In genomic region chr2:77056367-77056766, GRCm38 (mm10) we compare ENCODE assay signal across 11 mouse cellular contexts.
DNase-seq lines count a peak whose midpoint lies in the region; ATAC-seq lines count a peak whose summit lies in the region.
"Had no signal": no experiment of that assay in that cellular context is flagged by ENCODE, and none has a peak within 500 bp of the region (broad histone marks: within the 10 kb centered on the region; RNA-seq: fewer than 3 reads in every experiment).

No protein-coding gene starts in this region.

- no peaks in the 10 kb centered on the region; the same call in 1 of the 2 replicates for H3K27me3 ChIP-seq in midbrain, embryonic 14.5 days (ENCODE audit: control insufficient read depth, insufficient read depth, low read length)
- H3K27me3 ChIP-seq in limb, embryonic 10.5 days (ENCODE audit: low read depth, poor library complexity, severe bottlenecking) = no peaks in the 10 kb centered on the region
- H3K27me3 ChIP-seq: heart, embryonic 13.5 days had no signal

- H3K4me3 ChIP-seq in midbrain, embryonic 14.5 days (replicated peaks; ENCODE audit: low read depth, low read length) = no peak overlapping the region
- no peak overlapping the region for H3K4me3 ChIP-seq in limb, embryonic 10.5 days
- H3K4me3 ChIP-seq: heart, embryonic 13.5 days had no signal

- ATAC-seq in midbrain, embryonic 14.5 days (ENCODE audit: low FRiP score, low TSS enrichment) = peak; percentile 37; the same call in 1 of the 2 replicates
- ATAC-seq in megakaryocyte progenitor cell, adult 5-6 weeks (replicated peaks; ENCODE audit: poor library complexity) = no peak

- H3K27ac ChIP-seq in midbrain, embryonic 14.5 days (replicated peaks; ENCODE audit: low read depth, low read length) = no peak overlapping the region
- H3K27ac ChIP-seq in limb, embryonic 10.5 days = no peak overlapping the region
- H3K27ac ChIP-seq: heart, embryonic 13.5 days; liver, embryonic 14.5 days had no signal

- peak overlapping the region; percentile 27; the same call in 1 of the 2 replicates for H3K4me2 ChIP-seq in midbrain, embryonic 14.5 days (ENCODE audit: low read length)
- H3K4me2 ChIP-seq: heart, embryonic 13.5 days had no signal

- H3K9me3 ChIP-seq in midbrain, embryonic 14.5 days (ENCODE audit: control insufficient read depth, low read length) = no peaks in the 10 kb centered on the region
- no peaks in the 10 kb centered on the region for H3K9me3 ChIP-seq in limb, embryonic 10.5 days (replicated peaks)
- H3K9me3 ChIP-seq: heart, embryonic 13.5 days had no signal

- H3K9ac ChIP-seq in midbrain, embryonic 14.5 days (replicated peaks; ENCODE audit: low read length) = no peak overlapping the region
- H3K9ac ChIP-seq: heart, embryonic 13.5 days; liver, embryonic 14.5 days had no signal

- WGBS in midbrain, embryonic 14.5 days = 14% methylated on average over 11 of the region's 11 CpGs
- 77% methylated on average over 11 of the region's 11 CpGs for WGBS in limb, embryonic 10.5 days

- H3K36me3 ChIP-seq in midbrain, embryonic 14.5 days (ENCODE audit: control insufficient read depth, insufficient read depth, low read length) = no peaks in the 10 kb centered on the region
- no peaks in the 10 kb centered on the region for H3K36me3 ChIP-seq in limb, embryonic 10.5 days

- peak; percentile 75 for DNase-seq in brain, adult 2 months (ENCODE audit: low read depth, low spot score)
- peak; percentile 30 to 32 for DNase-seq in cerebellum, adult 18-20 months
- peak; percentile 26 to 42 for DNase-seq in frontal cortex, postnatal 36 days (ENCODE audit: low spot score in 2 of 2)
- DNase-seq in midbrain, embryonic 14.5 days = peak; percentile 63
- no peak for DNase-seq in spleen, postnatal 10 days (ENCODE audit: low spot score in 2 of 2)
- DNase-seq in limb, embryonic 10.5 days (ENCODE audit: low spot score) = no peak
- DNase-seq: adrenal gland, adult 8-10 months; kidney, adult 18-20 months had no signal

- H3K4me1 ChIP-seq in midbrain, embryonic 14.5 days (ENCODE audit: control insufficient read depth, insufficient read depth, low read length) = peaks cover 16% of the 10 kb centered on the region
- no peaks in the 10 kb centered on the region for H3K4me1 ChIP-seq in limb, embryonic 10.5 days

Comparison
In these comparisons a context has a peak if more than half of its experiments do, and no peak if none do; other contexts are left out.
1. DNase-seq: peak in brain, adult 2 months (single experiment), cerebellum, adult 18-20 months (2 of 2), frontal cortex, postnatal 36 days (2 of 2) and midbrain, embryonic 14.5 days (single experiment); none in spleen, postnatal 10 days (0 of 2) and limb, embryonic 10.5 days (single experiment).